Mouse (Mus musculus): ENCODE data around the gene Zfp277.
A peak's percentile ranks its signal among the peaks of the same experiment; 100 is the strongest.

The Zfp277 gene

DNA sequence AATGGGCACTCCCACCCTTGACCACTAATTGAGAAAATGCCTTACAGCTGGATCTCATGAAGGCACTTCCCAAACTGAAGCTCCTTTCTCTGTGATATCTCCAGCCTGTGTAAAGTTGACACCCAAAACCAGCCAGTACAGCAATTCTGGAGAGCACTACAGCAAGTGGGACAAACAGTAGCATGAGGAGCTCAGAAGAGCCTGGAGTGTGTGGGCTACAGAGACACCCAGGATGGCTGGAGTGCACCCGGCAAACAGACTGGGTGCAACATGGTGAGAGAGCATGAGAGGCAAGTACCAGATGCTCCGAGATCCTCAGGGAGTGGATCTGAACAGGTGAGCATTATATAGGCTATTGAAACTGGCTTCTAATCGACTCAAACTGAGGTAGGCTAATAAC is 93.8 kb downstream of the Zfp277 start:
- no peak for DNase-seq (ENCODE audit: low read depth)

DNA sequence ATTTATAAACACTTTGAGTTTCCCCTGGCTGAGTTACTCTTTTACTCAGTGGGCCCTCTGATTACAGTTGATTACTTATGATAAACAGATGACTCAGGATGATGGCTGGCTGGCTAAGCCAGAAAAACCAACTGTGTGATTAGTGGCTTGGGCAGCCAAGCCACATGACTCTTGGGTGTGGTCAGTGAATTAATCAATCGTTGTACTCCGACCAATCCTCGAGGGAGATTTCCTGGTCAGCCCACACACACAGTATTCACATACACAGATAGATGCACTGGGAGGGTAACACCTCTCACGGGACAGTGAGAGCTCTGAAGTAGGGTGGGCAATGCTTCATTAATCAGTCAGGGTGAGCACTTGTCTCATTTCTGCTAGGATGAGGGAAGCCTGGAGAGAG is 97.5 kb downstream of the Zfp277 start:
- DNase-seq (ENCODE audit: low read depth) = peak; percentile 25

DNA sequence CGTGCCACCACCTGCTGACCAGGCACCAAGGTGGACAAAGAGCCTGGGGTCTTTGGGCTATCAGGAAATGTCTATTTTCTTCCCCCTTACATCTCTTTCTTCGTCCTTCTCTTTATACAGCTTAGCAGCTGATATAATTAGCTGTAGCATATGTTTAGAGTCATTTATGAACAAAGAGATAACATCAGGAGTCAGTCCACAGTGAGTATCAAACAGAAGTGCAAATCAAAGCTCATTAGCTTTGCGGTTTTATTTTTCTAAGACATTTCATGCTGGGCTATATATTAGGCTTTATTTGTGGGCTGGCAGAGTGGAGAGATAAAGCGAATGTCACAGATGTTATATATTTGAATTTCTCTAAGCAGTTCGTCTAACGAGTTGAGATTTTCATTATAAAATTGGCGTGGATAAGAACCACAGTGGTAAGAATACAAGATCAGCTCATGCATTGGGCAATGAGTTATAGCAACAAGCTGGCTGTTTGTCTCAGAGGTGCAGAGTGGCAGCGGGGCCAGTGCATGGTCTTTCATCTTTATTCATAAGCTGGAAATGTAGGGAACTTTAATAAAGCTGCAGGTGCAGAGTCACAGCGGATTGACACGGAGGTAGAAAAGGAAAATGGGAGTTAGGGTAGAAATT is 98.5 kb downstream of the Zfp277 start:
- no peak for DNase-seq (ENCODE audit: low read depth)

DNA sequence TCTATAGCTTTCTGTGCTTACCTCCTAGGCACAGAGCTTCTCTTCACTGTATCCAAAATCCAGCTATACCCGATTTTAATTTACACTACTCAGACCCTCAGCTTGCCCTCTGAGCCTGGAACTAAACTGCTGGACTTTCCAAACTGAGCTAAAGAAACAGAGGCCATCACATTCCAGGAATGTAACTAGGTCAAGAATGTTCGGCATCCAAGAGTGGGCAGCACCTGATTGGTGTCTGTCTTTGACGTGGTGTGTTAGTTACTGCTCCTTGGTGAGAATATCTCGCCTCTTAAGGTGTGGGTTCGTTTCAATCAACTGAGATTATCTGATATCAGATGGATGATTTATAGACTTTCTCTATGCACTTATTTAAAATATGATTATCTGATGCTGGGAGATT is 104.3 kb downstream of the Zfp277 start:
- no peak for DNase-seq (ENCODE audit: low read depth)

DNA sequence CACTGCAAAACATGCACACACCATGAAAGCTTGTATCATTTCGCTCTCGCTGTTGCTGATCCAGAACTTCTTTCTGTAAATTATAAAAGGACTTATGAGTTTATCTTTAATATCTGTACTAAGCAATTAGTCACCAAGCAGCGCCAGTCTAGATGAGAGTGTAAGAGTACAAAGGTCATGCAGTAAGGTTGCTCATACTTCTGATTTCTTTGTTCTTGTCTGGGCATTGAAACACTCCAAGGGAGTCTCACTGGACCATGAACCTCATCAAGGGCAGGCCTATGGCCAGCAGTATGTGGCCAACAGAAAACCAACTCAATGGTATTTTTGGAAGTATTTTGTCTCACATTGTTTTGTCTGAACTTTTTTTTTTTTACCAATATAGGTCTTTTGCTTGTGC is 110.4 kb downstream of the Zfp277 start:
- no peak for DNase-seq (ENCODE audit: low read depth)

DNA sequence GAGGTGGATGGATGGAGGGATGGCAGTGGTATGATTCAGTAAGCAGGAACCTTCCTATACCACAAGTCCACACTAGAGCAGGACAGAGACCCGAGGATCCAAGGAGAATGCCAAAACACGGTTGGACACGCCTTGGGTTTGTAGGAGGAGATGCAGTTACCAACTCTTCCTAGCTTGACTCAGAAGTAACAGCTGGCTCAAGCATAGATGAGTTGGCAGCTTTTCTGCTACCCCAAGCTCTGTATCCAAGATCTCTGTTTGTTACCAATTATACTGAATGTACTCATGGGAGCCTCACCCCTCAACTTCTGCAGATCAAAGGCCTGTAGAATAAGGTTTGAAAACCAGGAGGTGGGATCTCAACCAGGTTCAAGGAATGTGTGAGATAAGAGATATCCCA is 114.2 kb downstream of the Zfp277 start:
- no peak for DNase-seq (ENCODE audit: low read depth)

DNA sequence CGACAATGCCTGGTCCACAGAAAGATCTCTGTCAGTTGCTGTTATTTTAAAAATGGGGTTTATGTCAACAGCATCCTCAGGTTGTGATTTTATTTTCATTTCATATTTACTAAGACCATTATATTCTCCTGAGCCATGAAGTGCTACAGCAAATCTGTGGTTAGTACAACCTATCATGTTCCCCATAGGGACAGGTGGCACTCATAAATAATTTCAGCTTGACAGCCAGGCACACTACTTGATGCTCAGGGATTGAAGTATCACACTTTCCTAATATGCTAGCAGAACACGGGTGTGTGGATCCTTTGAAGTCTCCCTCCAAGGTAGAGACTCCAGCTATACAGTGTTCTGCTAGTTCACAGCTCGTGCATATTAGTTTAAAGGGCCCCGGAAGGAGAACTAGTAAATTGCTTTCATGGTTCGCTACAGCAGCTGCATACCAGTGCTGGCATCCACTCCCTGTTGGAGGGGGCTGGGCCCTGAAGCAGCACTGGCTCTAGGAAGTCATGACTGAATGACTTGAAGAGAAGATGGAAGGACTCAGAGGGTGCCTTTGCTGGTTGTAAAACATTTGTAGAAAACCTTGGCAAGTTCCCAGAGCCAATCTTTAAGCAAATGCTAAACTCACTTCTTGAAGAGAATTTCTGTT is 118.6 kb downstream of the Zfp277 start:
- no peak for DNase-seq (ENCODE audit: low read depth)

DNA sequence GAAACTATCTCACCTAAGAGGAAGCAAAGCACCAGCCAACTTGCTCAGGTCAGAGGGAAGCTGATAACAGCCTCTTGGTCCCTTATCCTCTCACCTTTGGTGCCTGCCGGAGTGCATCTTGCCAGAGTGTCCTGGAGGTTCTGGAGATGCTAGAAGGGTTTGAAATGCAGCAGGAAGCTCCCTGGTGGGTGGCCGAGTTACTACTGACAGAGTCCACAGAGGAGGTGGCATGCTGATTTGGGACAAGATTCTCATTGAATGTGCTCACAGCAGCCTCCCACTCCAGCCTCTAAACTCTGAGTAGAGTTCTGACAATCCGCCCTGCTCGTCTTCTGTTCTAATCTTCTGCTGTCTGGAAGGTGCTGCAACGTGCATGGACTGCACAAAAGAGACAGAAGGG is 120.1 kb downstream of the Zfp277 start:
- DNase-seq (ENCODE audit: low read depth) = no peak

DNA sequence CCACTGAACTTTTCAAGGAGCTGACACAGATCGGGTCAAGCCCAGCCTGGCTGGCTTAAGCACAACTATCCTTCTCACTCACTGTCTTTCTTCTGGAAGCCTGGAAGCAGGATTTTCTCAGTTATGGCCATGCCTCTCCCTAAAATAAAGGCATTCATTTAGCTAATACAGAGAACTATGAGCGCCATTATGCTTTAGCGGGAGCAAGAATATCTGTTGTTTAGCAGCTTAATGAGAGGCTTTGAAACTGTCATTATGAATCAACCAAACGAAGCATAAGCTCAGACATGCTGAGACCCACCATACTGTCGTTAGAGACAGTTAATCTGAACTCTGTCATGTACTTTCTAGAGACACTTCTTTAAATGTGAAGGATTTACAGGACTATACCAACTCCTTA is 120.9 kb downstream of the Zfp277 start:
- no peak for DNase-seq (ENCODE audit: low read depth)

DNA sequence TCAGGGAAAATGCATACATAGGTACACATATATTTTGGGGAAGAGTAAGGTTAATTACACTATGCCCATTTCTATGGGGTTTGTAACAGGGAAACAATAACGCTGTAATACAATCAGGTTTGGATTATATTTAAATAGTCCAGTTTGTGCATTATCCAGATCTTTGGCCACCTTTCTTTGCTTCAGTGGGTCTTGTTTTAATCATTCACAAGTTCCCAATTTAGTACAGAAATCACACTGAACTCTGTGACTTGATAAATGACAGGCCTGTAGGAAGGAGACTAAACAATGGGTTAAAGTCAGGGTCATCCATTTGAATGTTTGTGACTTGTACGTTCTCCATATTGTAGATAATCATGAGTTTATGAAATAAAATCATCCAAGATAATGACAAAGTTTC is 130.6 kb downstream of the Zfp277 start:
- DNase-seq (ENCODE audit: low read depth) = no peak

DNA sequence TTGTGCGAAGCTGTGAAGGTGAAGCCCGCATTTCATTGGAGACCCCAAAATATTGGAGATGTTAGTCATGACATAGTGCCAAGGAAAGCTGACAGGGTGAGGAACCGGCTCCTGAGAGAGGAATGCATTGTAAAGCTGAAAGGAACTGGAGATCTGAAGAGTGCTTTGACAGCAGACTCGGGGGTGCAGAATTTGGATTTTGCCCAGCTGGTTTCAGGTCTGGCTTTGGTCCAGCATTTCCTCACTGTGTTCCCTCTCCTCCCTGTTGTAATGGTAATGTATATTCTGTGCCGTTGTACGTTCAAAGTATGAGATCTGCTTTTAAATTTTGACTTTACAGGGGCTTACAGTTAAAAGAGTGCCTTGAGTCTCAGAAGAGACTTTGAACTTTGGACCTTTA is 141.7 kb downstream of the Zfp277 start:
- no peak for DNase-seq (ENCODE audit: low read depth)

DNA sequence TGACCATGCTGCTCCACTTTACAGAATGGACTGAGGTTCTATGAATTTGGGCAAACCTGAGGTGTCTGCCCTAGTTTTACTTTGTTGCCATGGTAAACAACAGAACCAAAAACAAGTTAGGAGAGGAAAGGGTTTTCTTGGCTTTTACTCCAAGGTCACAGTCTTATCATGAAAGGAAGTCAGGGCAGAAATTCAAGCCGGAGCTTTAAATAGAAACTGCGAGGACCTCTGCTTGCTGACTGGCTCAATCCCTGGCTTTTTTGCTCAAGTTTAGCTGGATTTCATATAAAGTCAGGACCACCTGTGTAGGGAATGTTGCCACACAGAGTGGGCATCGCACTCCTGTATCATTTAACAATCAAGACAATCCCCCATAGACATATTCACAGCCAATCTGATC is 147.1 kb downstream of the Zfp277 start:
- peak; percentile 67 for DNase-seq (ENCODE audit: low read depth)

DNA sequence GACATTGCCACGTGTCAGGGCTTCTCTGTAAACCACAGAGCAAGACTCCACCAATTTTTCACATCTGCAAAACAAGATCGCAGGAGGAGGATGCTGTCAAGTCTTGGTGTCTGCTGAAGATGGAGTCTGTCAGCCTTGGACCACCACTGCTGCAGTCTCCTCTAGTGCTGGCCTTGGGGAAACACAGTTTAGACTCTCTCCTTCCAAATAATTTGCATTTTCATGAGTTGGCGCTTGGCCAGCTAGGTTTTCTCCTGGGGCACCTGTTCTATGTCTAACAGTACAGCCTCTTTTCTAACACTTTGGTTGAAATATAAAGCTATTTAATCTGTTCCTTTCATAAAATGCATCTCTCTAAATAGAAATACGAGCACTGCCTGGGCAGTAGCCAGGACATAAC is 159.2 kb downstream of the Zfp277 start:
- DNase-seq (ENCODE audit: low read depth) = no peak

DNA sequence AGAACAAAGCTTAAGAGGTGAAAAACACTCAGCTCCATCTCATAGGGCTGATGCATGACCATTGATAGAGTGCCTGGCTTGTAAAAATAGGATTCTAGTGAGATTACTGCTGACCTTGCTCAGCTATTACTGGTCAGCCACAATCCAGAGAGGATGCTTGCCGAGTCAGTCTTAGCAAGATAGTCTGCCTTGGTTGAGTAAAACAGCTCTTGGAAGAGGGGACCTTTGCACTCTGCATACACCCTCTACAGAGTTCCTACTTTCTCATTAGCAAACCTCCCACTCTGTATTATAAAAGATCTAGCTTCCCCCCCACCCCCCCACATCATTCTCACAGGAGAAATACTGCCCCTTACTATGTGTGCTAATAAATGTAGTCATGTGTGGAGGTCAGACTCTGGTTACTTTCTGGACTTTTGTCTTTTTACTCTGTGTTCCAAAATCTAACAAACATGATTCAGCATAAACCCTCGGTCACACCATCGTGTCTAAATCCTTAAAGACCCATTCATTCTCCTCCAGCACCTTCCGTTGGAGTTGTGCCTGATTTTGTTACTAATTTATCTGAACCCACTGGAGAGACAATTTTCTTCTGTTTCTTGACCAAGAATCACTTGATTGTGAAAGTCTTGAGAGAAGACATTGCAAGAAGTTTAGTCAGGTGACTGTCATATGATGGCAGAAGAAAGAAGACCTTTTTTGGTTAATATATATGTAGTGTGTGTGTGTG is 164.9 kb downstream of the Zfp277 start:
- DNase-seq (ENCODE audit: low read depth) = no peak

DNA sequence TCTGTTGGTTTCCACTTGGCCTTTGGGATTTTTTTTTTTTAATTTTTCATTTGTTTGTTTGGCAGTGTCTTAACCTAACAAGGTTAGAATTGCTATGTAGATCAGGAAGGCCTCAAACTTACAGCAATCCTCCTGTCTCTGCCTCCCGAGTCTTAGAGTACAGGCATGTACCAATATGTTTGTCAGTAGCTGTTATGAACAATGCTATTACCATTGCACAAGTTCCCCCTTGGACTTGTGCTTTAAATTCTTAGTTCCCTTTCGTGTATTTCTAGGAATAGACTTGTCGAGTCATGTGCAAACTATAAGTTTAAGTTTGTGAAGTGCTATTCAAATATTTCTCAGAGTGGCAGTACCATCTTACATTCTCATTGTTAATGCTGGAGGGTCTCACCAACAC is 168.1 kb downstream of the Zfp277 start:
- DNase-seq (ENCODE audit: low read depth) = no peak

DNA sequence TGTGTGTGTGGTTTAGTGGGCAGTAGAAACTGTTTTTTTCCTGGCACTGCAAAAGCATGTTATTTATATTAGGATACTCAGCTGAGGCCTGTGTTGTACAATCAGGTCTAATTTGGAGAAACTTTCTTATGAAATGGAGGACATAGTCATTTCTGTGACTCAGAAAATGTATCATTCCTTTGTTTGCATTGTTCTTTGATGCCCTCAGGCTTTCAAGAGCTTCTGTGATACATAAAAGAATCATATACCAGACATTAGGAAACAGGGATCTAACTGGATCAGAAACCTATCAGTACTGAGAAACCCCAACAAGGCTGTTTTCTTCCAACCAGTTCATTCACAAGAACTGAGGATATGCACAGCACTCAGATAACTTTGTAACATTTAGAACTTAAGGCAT is 170.8 kb downstream of the Zfp277 start:
- DNase-seq (ENCODE audit: low read depth) = no peak

DNA sequence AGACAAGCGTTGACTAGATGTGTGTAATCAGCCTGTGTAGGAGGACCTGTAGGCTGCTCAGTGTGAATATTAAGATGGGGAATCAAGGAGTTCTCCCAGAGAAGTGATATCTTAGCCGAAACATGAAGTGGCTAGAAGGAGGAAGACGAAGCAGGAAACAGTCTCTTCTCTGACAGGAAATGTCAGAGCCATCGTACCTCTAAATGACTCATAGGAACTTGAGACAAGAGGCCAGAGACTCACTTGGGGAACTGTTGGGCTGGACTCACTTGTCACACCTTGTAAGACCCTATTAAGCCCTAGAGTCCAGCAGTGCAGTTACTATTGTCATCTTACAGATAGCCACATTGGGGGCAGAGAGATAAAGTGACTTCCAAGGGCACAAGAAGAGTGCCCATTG is 172.4 kb downstream of the Zfp277 start:
- peak; percentile 78 for DNase-seq (ENCODE audit: low read depth)

DNA sequence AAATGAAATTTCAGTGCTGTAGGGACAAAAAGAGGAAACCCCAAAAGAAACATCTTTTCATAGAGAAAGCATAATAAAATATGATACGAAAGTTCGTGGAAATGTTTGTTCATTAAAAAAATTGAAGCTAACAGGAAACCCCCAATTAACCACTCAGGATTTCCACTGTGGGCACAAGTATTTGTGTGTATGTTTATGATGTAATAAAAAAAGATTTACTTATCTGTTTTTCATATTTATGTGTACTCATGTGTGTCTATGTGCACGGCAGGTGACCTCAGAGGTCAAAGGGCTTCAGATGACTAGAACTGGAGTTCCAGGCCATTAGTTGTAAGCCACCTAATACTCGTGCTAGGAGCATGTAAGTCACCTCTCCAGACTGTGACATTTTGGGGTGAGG is 173.0 kb downstream of the Zfp277 start:
- DNase-seq (ENCODE audit: low read depth) = no peak

DNA sequence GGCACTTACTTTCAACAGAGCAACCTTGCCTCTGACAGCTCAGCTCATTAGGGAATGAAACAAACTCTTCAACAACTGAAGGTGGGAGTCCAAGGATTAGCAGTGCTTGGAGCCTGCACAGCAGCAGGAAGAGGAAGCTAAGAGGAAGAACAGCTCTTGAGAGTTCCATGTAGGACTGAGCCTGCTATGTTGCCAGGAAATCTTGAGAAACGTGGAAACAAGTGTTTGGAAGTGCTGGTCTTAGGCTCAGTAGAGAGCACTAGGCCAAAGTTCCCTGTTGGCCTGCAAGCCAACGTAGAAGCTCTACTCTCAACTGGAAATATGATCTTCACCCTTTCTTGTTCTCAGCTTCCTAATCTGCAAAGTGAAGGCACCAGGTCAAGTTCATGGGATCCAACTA is 177.4 kb downstream of the Zfp277 start:
- DNase-seq (ENCODE audit: low read depth) = no peak
